Mouse (Mus musculus) liver, postnatal 0 days (tissue): ENCODE results near the gene Arf1.

ENCODE experiments used
- CTCF ChIP-seq: sonication (generic); IDR thresholded peaks from 2 replicates; pipeline ENCODE4 v1.5.1; 2016; ENCODE audit warnings: antibody characterized with exemption, low read depth
- EP300 ChIP-seq: IDR thresholded peaks from 2 replicates; pipeline ENCODE4 v1.6.1; 2016; ENCODE audit warnings: antibody characterized with exemption, low read depth, mild to moderate bottlenecking

- TF ChIP-seq CTCF (no peak), EP300 (peak; percentile 46; the same call in 1 of the 2 replicates)
Observed at GRCm38 (mm10) chr11:59259647-59260046, 31.6 kb upstream of the Arf1 start.
